Mouse (Mus musculus): ENCODE data around the gene Lyg2. TPM values are rescaled to one million over a fixed set of nuclear protein-coding genes. Genes with fewer than 3 reads are reported as not detected.

The Lyg2 gene
- polyA plus RNA-seq (2012; fragmentation: generic; extraction: Trizol) = not detected

GRCm38 (mm10) chr1:37916393-37916792 is at the start of gene Lyg2:
TSS of gene Lyg2 (minus strand) at chr1:37916493.
- no peak within 1 kb of the TSS for H3K4me3 ChIP-seq
- H3ac ChIP-seq (ENCODE audit: control insufficient read depth, insufficient read length) = no peak within 1 kb of the TSS
- no peaks in the 10 kb centered on the region for H3K79me2 ChIP-seq (ENCODE audit: control insufficient read depth, insufficient read depth)
- TF ChIP-seq MAX (IDR thresholded peaks at IDR 0.05; ENCODE audit: low read depth) (no peak), TCF12 (IDR thresholded peaks at IDR 0.05; ENCODE audit: insufficient read depth, poor library complexity, severe bottlenecking) (no peak), USF1 (IDR thresholded peaks at IDR 0.05; ENCODE audit: low read depth) (no peak), MYOG (IDR thresholded peaks at IDR 0.05; ENCODE audit: control insufficient read depth in 1 of 3, insufficient read depth in 1 of 3, insufficient read length in 2 of 3, low read depth in 2 of 3) (no peak), TCF3 (IDR thresholded peaks at IDR 0.05; ENCODE audit: insufficient read length, low read depth) (no peak), MYOD1 (IDR thresholded peaks at IDR 0.05; ENCODE audit: control insufficient read depth in 1 of 3, insufficient read length in 2 of 3, low read depth in 2 of 3) (no peak), REST (IDR thresholded peaks at IDR 0.05; ENCODE audit: insufficient read depth, insufficient read length) (no peak), CEBPB (IDR thresholded peaks at IDR 0.05; ENCODE audit: insufficient read depth, poor library complexity, severe bottlenecking) (no peak), POLR2A (IDR thresholded peaks at IDR 0.05; ENCODE audit: insufficient read length, low read depth) (no peak), SRF (IDR thresholded peaks at IDR 0.05; ENCODE audit: control insufficient read depth, insufficient read length, low read depth) (no peak)
- no peak within 1 kb of the TSS for H3K4me2 ChIP-seq (ENCODE audit: low read depth)
- H3K36me3 ChIP-seq (ENCODE audit: control insufficient read depth, insufficient read depth) = no peaks in the 10 kb centered on the region
- peaks cover 6% of the 10 kb centered on the region for H3K27me3 ChIP-seq (ENCODE audit: control insufficient read depth, insufficient read depth, insufficient read length)

GRCm38 (mm10) chr1:37965571-37965970 is 49.3 kb upstream of the Lyg2 start:
- no peaks in the 10 kb centered on the region for H3K36me3 ChIP-seq (ENCODE audit: control insufficient read depth, insufficient read depth)
- H3K79me2 ChIP-seq (ENCODE audit: control insufficient read depth, insufficient read depth) = no peaks in the 10 kb centered on the region
- no peak overlapping the region for H3ac ChIP-seq (ENCODE audit: control insufficient read depth, insufficient read length)
- H3K27me3 ChIP-seq (ENCODE audit: control insufficient read depth, insufficient read depth, insufficient read length) = no peaks in the 10 kb centered on the region
- no peak overlapping the region for H3K4me2 ChIP-seq (ENCODE audit: low read depth)
- TF ChIP-seq REST (IDR thresholded peaks at IDR 0.05; ENCODE audit: insufficient read depth, insufficient read length) (no peak), POLR2A (IDR thresholded peaks at IDR 0.05; ENCODE audit: insufficient read length, low read depth) (no peak), SRF (IDR thresholded peaks at IDR 0.05; ENCODE audit: control insufficient read depth, insufficient read length, low read depth) (no peak), USF1 (IDR thresholded peaks at IDR 0.05; ENCODE audit: low read depth) (no peak), POLR2AphosphoS2 (IDR thresholded peaks at IDR 0.05; ENCODE audit: insufficient read length, low read depth) (no peak), MYOD1 (IDR thresholded peaks at IDR 0.05; ENCODE audit: control insufficient read depth in 1 of 3, insufficient read length in 2 of 3, low read depth in 2 of 3) (no peak), TCF3 (IDR thresholded peaks at IDR 0.05; ENCODE audit: insufficient read length, low read depth) (no peak), TCF12 (IDR thresholded peaks at IDR 0.05; ENCODE audit: insufficient read depth, poor library complexity, severe bottlenecking) (no peak), MYOG (IDR thresholded peaks at IDR 0.05; ENCODE audit: control insufficient read depth in 1 of 3, insufficient read depth in 1 of 3, insufficient read length in 2 of 3, low read depth in 2 of 3) (no peak), CEBPB (IDR thresholded peaks at IDR 0.05; ENCODE audit: insufficient read depth, poor library complexity, severe bottlenecking) (no peak), E2F4 (IDR thresholded peaks at IDR 0.05; ENCODE audit: insufficient read depth) (no peak)
- no peak overlapping the region for H3K4me3 ChIP-seq

GRCm38 (mm10) chr1:37959486-37959885 is 43.2 kb upstream of the Lyg2 start:
- TF ChIP-seq MYOG (IDR thresholded peaks at IDR 0.05; ENCODE audit: control insufficient read depth in 1 of 3, insufficient read depth in 1 of 3, insufficient read length in 2 of 3, low read depth in 2 of 3) = no peak
- TF ChIP-seq POLR2AphosphoS2 (IDR thresholded peaks at IDR 0.05; ENCODE audit: insufficient read length, low read depth) = no peak
- no peak for TF ChIP-seq TCF3 (IDR thresholded peaks at IDR 0.05; ENCODE audit: insufficient read length, low read depth)
- no peak for TF ChIP-seq CEBPB (IDR thresholded peaks at IDR 0.05; ENCODE audit: insufficient read depth, poor library complexity, severe bottlenecking)
- TF ChIP-seq MAX (IDR thresholded peaks at IDR 0.05; ENCODE audit: low read depth) = no peak
- TF ChIP-seq USF1 (IDR thresholded peaks at IDR 0.05; ENCODE audit: low read depth) = no peak
- TF ChIP-seq POLR2A (IDR thresholded peaks at IDR 0.05; ENCODE audit: insufficient read length, low read depth) = no peak
- no peak for TF ChIP-seq MYOD1 (IDR thresholded peaks at IDR 0.05; ENCODE audit: control insufficient read depth in 1 of 3, insufficient read length in 2 of 3, low read depth in 2 of 3)
- no peak for TF ChIP-seq TCF12 (IDR thresholded peaks at IDR 0.05; ENCODE audit: insufficient read depth, poor library complexity, severe bottlenecking)
- TF ChIP-seq SRF (IDR thresholded peaks at IDR 0.05; ENCODE audit: control insufficient read depth, insufficient read length, low read depth) = no peak
- TF ChIP-seq E2F4 (IDR thresholded peaks at IDR 0.05; ENCODE audit: insufficient read depth) = no peak
- TF ChIP-seq REST (IDR thresholded peaks at IDR 0.05; ENCODE audit: insufficient read depth, insufficient read length) = no peak
- Histone ChIP-seq H3K4me2 (ENCODE audit: low read depth) (no peak overlapping the region), H3K36me3 (ENCODE audit: control insufficient read depth, insufficient read depth) (no peaks in the 10 kb centered on the region), H3ac (ENCODE audit: control insufficient read depth, insufficient read length) (no peak overlapping the region), H3K4me3 (no peak overlapping the region), H3K27me3 (ENCODE audit: control insufficient read depth, insufficient read depth, insufficient read length) (peaks cover 4% of the 10 kb centered on the region), H3K79me2 (ENCODE audit: control insufficient read depth, insufficient read depth) (no peaks in the 10 kb centered on the region)

- Histone ChIP-seq H3K27me3 (ENCODE audit: control insufficient read depth, insufficient read depth, insufficient read length) (peaks cover 8% of the 10 kb centered on the region), H3K4me2 (ENCODE audit: low read depth) (no peak overlapping the region), H3K36me3 (ENCODE audit: control insufficient read depth, insufficient read depth) (no peaks in the 10 kb centered on the region), H3ac (ENCODE audit: control insufficient read depth, insufficient read length) (no peak overlapping the region), H3K4me3 (no peak overlapping the region), H3K79me2 (ENCODE audit: control insufficient read depth, insufficient read depth) (no peaks in the 10 kb centered on the region)
- TF ChIP-seq REST (IDR thresholded peaks at IDR 0.05; ENCODE audit: insufficient read depth, insufficient read length) (no peak), SRF (IDR thresholded peaks at IDR 0.05; ENCODE audit: control insufficient read depth, insufficient read length, low read depth) (no peak), MYOD1 (IDR thresholded peaks at IDR 0.05; ENCODE audit: control insufficient read depth in 1 of 3, insufficient read length in 2 of 3, low read depth in 2 of 3) (no peak)
Observed at GRCm38 (mm10) chr1:37958516-37958915, 42.2 kb upstream of the Lyg2 start.

GRCm38 (mm10) chr1:37957659-37958058 is 41.4 kb upstream of the Lyg2 start, which contains the start of gene Lyg1:
TSS of gene Lyg1 (minus strand) at chr1:37957759.
- H3K4me3 ChIP-seq = no peak within 1 kb of the TSS
- TF ChIP-seq REST (IDR thresholded peaks at IDR 0.05; ENCODE audit: insufficient read depth, insufficient read length) = no peak
- TF ChIP-seq MYOD1 (IDR thresholded peaks at IDR 0.05; ENCODE audit: control insufficient read depth in 1 of 3, insufficient read length in 2 of 3, low read depth in 2 of 3) = no peak
- TF ChIP-seq MAX (IDR thresholded peaks at IDR 0.05; ENCODE audit: low read depth) = no peak
- no peak for TF ChIP-seq E2F4 (IDR thresholded peaks at IDR 0.05; ENCODE audit: insufficient read depth)
- no peak for TF ChIP-seq USF1 (IDR thresholded peaks at IDR 0.05; ENCODE audit: low read depth)
- no peak for TF ChIP-seq MYOG (IDR thresholded peaks at IDR 0.05; ENCODE audit: control insufficient read depth in 1 of 3, insufficient read depth in 1 of 3, insufficient read length in 2 of 3, low read depth in 2 of 3)
- TF ChIP-seq CEBPB (IDR thresholded peaks at IDR 0.05; ENCODE audit: insufficient read depth, poor library complexity, severe bottlenecking) = no peak
- TF ChIP-seq POLR2A (IDR thresholded peaks at IDR 0.05; ENCODE audit: insufficient read length, low read depth) = no peak
- TF ChIP-seq TCF12 (IDR thresholded peaks at IDR 0.05; ENCODE audit: insufficient read depth, poor library complexity, severe bottlenecking) = no peak
- TF ChIP-seq POLR2AphosphoS2 (IDR thresholded peaks at IDR 0.05; ENCODE audit: insufficient read length, low read depth) = no peak
- no peak for TF ChIP-seq SRF (IDR thresholded peaks at IDR 0.05; ENCODE audit: control insufficient read depth, insufficient read length, low read depth)
- no peak for TF ChIP-seq TCF3 (IDR thresholded peaks at IDR 0.05; ENCODE audit: insufficient read length, low read depth)
- no peak within 1 kb of the TSS for H3K4me2 ChIP-seq (ENCODE audit: low read depth)

More at GRCm38 (mm10) chr1:37957659-37958058, 41.4 kb upstream of the Lyg2 start, which contains the start of gene Lyg1:
- no peaks in the 10 kb centered on the region for H3K36me3 ChIP-seq (ENCODE audit: control insufficient read depth, insufficient read depth)
- no peaks in the 10 kb centered on the region for H3K79me2 ChIP-seq (ENCODE audit: control insufficient read depth, insufficient read depth)
- peaks cover 8% of the 10 kb centered on the region for H3K27me3 ChIP-seq (ENCODE audit: control insufficient read depth, insufficient read depth, insufficient read length)
- H3ac ChIP-seq (ENCODE audit: control insufficient read depth, insufficient read length) = no peak within 1 kb of the TSS

All from myocyte (in vitro differentiated cells).